31 mouse cellular contexts compared by ENCODE assay signal in genomic region chr7:43449811-43450210, GRCm38 (mm10). TPM values are rescaled to one million over a fixed set of nuclear protein-coding genes. Genes with fewer than 3 reads are reported as not detected.
DNase-seq lines count a peak whose midpoint lies in the region; ATAC-seq and TF ChIP-seq lines count a peak whose summit lies in the region.
"Had no signal": no experiment of that assay in that cellular context is flagged by ENCODE, and none has a peak within 500 bp of the region (broad histone marks: within the 10 kb centered on the region; RNA-seq: fewer than 3 reads in every experiment).

No protein-coding gene starts in this region.

- no peak overlapping the region for H3K9ac ChIP-seq in heart, embryonic 15.5 days
- H3K9ac ChIP-seq: embryonic facial prominence, embryonic 12.5 days; embryonic facial prominence, embryonic 15.5 days; forebrain, postnatal 0 days; hindbrain, embryonic 12.5 days; hindbrain, embryonic 15.5 days had no signal

- peak overlapping the region; percentile 56; the same call in 1 of the 2 replicates for H3K27ac ChIP-seq in gastrocnemius, adult 2 months
- peak overlapping the region; percentile 69 for H3K27ac ChIP-seq in heart, embryonic 15.5 days
- H3K27ac ChIP-seq in kidney, adult 2 months (ENCODE audit: insufficient read depth, low read depth, low read length) = peak overlapping the region; percentile 8; the same call in 1 of the 2 replicates
- H3K27ac ChIP-seq: embryonic facial prominence, embryonic 12.5 days; embryonic facial prominence, embryonic 15.5 days; hindbrain, embryonic 12.5 days; hindbrain, embryonic 15.5 days had no signal

- intact Hi-C loops in gastrocnemius, adult 2 months (cut with DNase I) = loop anchor here (2.0 kb wide), 1 partner anchor 15 kb away; no protein-coding TSS in a partner anchor
- intact Hi-C loops in heart, postnatal 25 days (cut with DNase I) = no loop called here

- WGBS in heart, embryonic 15.5 days = 90% methylated on average over 2 of the region's 2 CpGs
- WGBS in kidney, adult 2 months = 61% methylated on average over 2 of the region's 2 CpGs

- H3K9me3 ChIP-seq in heart, embryonic 15.5 days (replicated peaks) = no peaks in the 10 kb centered on the region
- H3K9me3 ChIP-seq: embryonic facial prominence, embryonic 12.5 days; embryonic facial prominence, embryonic 15.5 days; G1E; hindbrain, embryonic 12.5 days; hindbrain, embryonic 15.5 days had no signal

- no peaks in the 10 kb centered on the region for H3K27me3 ChIP-seq in heart, embryonic 15.5 days
- H3K27me3 ChIP-seq in kidney, adult 2 months (replicated peaks; ENCODE audit: control insufficient read depth, insufficient read depth, low read length) = no peaks in the 10 kb centered on the region
- H3K27me3 ChIP-seq: embryonic facial prominence, embryonic 12.5 days; embryonic facial prominence, embryonic 15.5 days; hindbrain, embryonic 12.5 days; hindbrain, embryonic 15.5 days had no signal

- no peak overlapping the region for H3K4me3 ChIP-seq in gastrocnemius, adult 2 months
- no peak overlapping the region for H3K4me3 ChIP-seq in heart, embryonic 15.5 days
- H3K4me3 ChIP-seq in kidney, adult 2 months (ENCODE audit: insufficient read depth, low read depth, low read length) = no peak overlapping the region
- H3K4me3 ChIP-seq: embryonic facial prominence, embryonic 12.5 days; embryonic facial prominence, embryonic 15.5 days; heart, adult 2 months; hindbrain, embryonic 12.5 days; hindbrain, embryonic 15.5 days had no signal

- no peak for TF ChIP-seq CTCF in gastrocnemius, adult 2 months (IDR thresholded peaks at IDR 0.05)
- TF ChIP-seq CTCF in kidney, adult 2 months (conservative IDR thresholded peaks at IDR 0.05; ENCODE audit: insufficient read depth, insufficient read length, low read depth, low read length) = no peak

- no peak for ATAC-seq in heart, embryonic 15.5 days (replicated peaks; ENCODE audit: insufficient number of reproducible peaks, insufficient read depth, low FRiP score, low read depth)
- ATAC-seq: forebrain, embryonic 14.5 days; forebrain, postnatal 0 days; intestine, postnatal 0 days had no signal

- TF ChIP-seq POLR2A in kidney, adult 2 months (IDR thresholded peaks at IDR 0.05; ENCODE audit: low read depth, low read length) = no peak

- peaks cover 29% of the 10 kb centered on the region for H3K36me3 ChIP-seq in heart, embryonic 15.5 days
- no peaks in the 10 kb centered on the region; the same call in 1 of the 2 replicates for H3K36me3 ChIP-seq in kidney, adult 2 months (ENCODE audit: control insufficient read depth, insufficient read depth, low read length)

- DNase-seq in gastrocnemius, adult 2 months = no peak
- no peak for DNase-seq in gastrocnemius, postnatal 10 days
- DNase-seq in heart, postnatal 25 days (ENCODE audit: low spot score) = no peak
- no peak for DNase-seq in kidney, adult 2 months
- DNase-seq in kidney, adult 9 months = no peak
- DNase-seq: adrenal gland, adult 2 months; adrenal gland, postnatal 14 days; cerebellum, adult 11 months; cerebellum, adult 2 months; cerebellum, adult 9-11 months; cerebellum, postnatal 25 days; forebrain, postnatal 0 days; gastrocnemius, postnatal 36 days; kidney, adult 8-10 months had no signal

- peaks cover 44% of the 10 kb centered on the region for H3K4me1 ChIP-seq in heart, embryonic 15.5 days (replicated peaks)
- H3K4me1 ChIP-seq in kidney, adult 2 months (ENCODE audit: control insufficient read depth, insufficient read depth, low read length) = peaks cover 45% of the 10 kb centered on the region

- H3K4me2 ChIP-seq in heart, embryonic 15.5 days = no peak overlapping the region
- H3K4me2 ChIP-seq: embryonic facial prominence, embryonic 12.5 days; embryonic facial prominence, embryonic 15.5 days; hindbrain, embryonic 12.5 days; hindbrain, embryonic 15.5 days had no signal

RNA-seq across cellular contexts. Expression of gene Gm45233, which starts 5.9 kb away (rescaled TPM):
- total RNA-seq in gastrocnemius, adult 2 months (2021) = 1 to 10 TPM in 1 of 2 experiments, under 1 TPM in 1; 0.45 to 1.2 TPM
- 1 to 10 TPM in 1 of 2 experiments, under 1 TPM in 1; 0.66 to 1.2 TPM for total RNA-seq in gastrocnemius, postnatal 10 days (2021)
- 0.31 and 0.43 TPM in 2 replicates for polyA plus RNA-seq in heart, embryonic 15.5 days (2015; fragmentation: Nextera tagmentation; extraction: Ambion mirVana)
- under 1 TPM; 0.39 to 0.61 TPM for total RNA-seq in heart, postnatal 25 days (2021)
- polyA plus RNA-seq in kidney, adult 2 months (2012; rRNA removed) = 1.8 and 3.6 TPM in 2 replicates
- total RNA-seq: G1E; granulocyte monocyte progenitor cell, adult 5-6 weeks had no signal
- polyA plus RNA-seq: forebrain, embryonic 11.5 days; forebrain, embryonic 14.5 days; G1E had no signal

RNA-seq across cellular contexts. Expression of gene Etfb, which starts 5.9 kb away (rescaled TPM):
- 100 to 1,000 TPM; 221 to 447 TPM for total RNA-seq in gastrocnemius, adult 2 months (2021)
- total RNA-seq in gastrocnemius, postnatal 10 days (2021) = 100 to 1,000 TPM; 346 to 421 TPM
- 631 and 668 TPM in 2 replicates for polyA plus RNA-seq in heart, embryonic 15.5 days (2015; fragmentation: Nextera tagmentation; extraction: Ambion mirVana)
- 1,000 to 10,000 TPM; 1,293 to 1,340 TPM for total RNA-seq in heart, postnatal 25 days (2021)
- polyA plus RNA-seq in kidney, adult 2 months (2012; rRNA removed) = 477 and 614 TPM in 2 replicates

RNA-seq across cellular contexts. Expression of gene Cldnd2, which starts 9.2 kb away (rescaled TPM):
- total RNA-seq in gastrocnemius, adult 2 months (2021) = not detected
- not detected for total RNA-seq in gastrocnemius, postnatal 10 days (2021)
- polyA plus RNA-seq in heart, embryonic 15.5 days (2015; fragmentation: Nextera tagmentation; extraction: Ambion mirVana) = not detected in 2 replicates
- total RNA-seq in heart, postnatal 25 days (2021) = not detected
- 0.33 TPM in 1 of 2 replicates, not detected in the other for polyA plus RNA-seq in kidney, adult 2 months (2012; rRNA removed)
- total RNA-seq: adrenal gland, adult 2 months; adrenal gland, postnatal 14 days; adrenal gland, postnatal 4 days; forebrain, postnatal 0 days; G1E; gastrocnemius, adult 8-10 months; gastrocnemius, postnatal 36 days; heart, adult 2 months; heart, postnatal 10 days; hematopoietic stem cell, adult 5-6 weeks had no signal
- polyA plus RNA-seq: adrenal gland, adult 2 months; cerebellum, adult 2 months; embryonic facial prominence, embryonic 12.5 days; embryonic facial prominence, embryonic 15.5 days; forebrain, embryonic 11.5 days; forebrain, embryonic 14.5 days; forebrain, postnatal 0 days; frontal cortex, adult 2 months; G1E; heart, adult 2 months; hindbrain, embryonic 12.5 days; hindbrain, embryonic 15.5 days; intestine, embryonic 14.5 days; intestine, postnatal 0 days had no signal

RNA-seq across cellular contexts. Expression of gene Nkg7, which starts 12.9 kb away (rescaled TPM):
- not detected for total RNA-seq in gastrocnemius, adult 2 months (2021)
- not detected for total RNA-seq in gastrocnemius, postnatal 10 days (2021)
- 1.6 and 18.8 TPM in 2 replicates for polyA plus RNA-seq in heart, embryonic 15.5 days (2015; fragmentation: Nextera tagmentation; extraction: Ambion mirVana)
- not detected for total RNA-seq in heart, postnatal 25 days (2021)
- polyA plus RNA-seq in kidney, adult 2 months (2012; rRNA removed) = 2.0 and 8.4 TPM in 2 replicates
- total RNA-seq: adrenal gland, postnatal 14 days; forebrain, postnatal 0 days; G1E; gastrocnemius, adult 8-10 months; gastrocnemius, postnatal 36 days; heart, adult 2 months; heart, postnatal 10 days had no signal
- polyA plus RNA-seq: forebrain, embryonic 11.5 days; forebrain, embryonic 14.5 days; forebrain, postnatal 0 days; G1E; hindbrain, embryonic 12.5 days; hindbrain, embryonic 15.5 days had no signal

RNA-seq across cellular contexts. Expression of gene Vsig10l, which starts 13.1 kb away (rescaled TPM):
- 1 to 10 TPM; 1.7 to 2.3 TPM for total RNA-seq in gastrocnemius, adult 2 months (2021)
- 1 to 10 TPM; 1.4 to 3.8 TPM for total RNA-seq in gastrocnemius, postnatal 10 days (2021)
- polyA plus RNA-seq in heart, embryonic 15.5 days (2015; fragmentation: Nextera tagmentation; extraction: Ambion mirVana) = 2.9 and 4.4 TPM in 2 replicates
- 1 to 10 TPM in 1 of 2 experiments, under 1 TPM in 1; 0.81 to 1.8 TPM for total RNA-seq in heart, postnatal 25 days (2021)
- 5.9 and 6.7 TPM in 2 replicates for polyA plus RNA-seq in kidney, adult 2 months (2012; rRNA removed)

Comparison
In these comparisons a context has a peak if more than half of its experiments do, and no peak if none do; other contexts are left out.
1. H3K27ac ChIP-seq: peak in every context shown above with its lines; median percentile 69 in heart, embryonic 15.5 days; 56 in gastrocnemius, adult 2 months; 8 in kidney, adult 2 months.